Mouse (Mus musculus): Measurements from ENCODE around the gene Gm12258.
"Not testable (repeated sequence)": the region's sequence is repeated elsewhere in the genome, so short reads cannot be mapped to it uniquely, and the experiment has no call there.

The Gm12258 gene

GRCm38 (mm10) chr11:58846919-58847461 is at the start of gene Gm12258:
TSS of gene Gm12258 (plus strand) at chr11:58847158.
- DNase-seq, result peak; percentile 83

GRCm38 (mm10) chr11:58799747-58800146 is 47.2 kb upstream of the Gm12258 start:
- DNase-seq, result no peak

DNA sequence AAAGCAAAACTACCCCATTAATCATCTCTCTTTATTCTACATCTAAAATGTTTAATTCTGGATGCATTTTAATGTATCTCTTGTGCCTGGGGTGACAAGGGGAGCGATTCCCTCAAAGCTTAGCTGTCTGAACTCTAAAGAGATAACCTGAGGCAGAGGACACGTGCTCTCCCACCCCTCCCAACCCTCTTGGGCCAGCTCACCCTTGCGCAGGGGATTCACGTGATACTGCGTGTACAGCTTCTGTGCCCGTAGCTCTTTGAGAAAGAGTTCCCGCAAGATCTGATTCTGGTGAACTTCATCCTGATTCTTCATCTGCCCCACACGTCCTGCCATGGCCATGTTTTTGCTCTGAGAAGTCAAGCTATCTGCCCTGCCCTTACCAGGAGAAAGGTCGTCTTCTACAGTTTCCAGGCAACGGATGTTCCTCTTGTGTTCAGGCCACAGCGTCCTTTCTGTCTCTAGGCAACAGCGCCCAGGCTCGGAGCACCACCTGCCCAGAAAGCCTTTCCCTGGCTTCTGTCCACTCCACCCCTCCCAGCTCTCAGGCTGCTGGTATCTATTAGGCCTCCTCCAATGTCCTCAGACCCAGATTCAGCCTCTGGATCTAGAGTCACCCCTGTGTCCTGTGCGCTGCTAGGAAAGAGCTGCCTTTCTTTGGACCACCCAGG is 45.3 kb upstream of the Gm12258 start, which contains the start of gene Fam183b:
Fam183b (minus strand) TSS at position 403 of the 671 bp plus-strand sequence.
- DNase-seq, result no peak

GRCm38 (mm10) chr11:58803871-58804270 is 43.1 kb upstream of the Gm12258 start:
- no peak for DNase-seq

DNA sequence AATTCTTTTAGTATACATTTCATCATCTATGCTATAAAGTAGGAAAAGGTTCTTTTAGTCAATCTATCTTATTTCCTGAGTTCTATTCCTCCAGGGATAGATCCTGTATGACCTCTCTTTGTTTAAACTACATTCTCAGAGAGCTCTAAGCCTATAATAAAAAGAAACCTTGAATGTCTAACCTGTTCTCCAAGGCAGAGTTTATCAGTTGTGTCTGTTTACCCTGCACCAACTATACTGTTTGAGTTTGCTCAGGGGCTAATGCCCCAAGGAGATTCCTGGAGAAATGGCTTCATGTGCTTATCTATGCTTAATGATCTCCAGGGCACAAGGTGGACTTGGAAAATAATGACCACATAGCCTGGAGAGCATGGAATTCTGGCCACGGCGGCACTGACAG is 42.6 kb upstream of the Gm12258 start:
- DNase-seq, result no peak

GRCm38 (mm10) chr11:58812001-58812400 is 35.0 kb upstream of the Gm12258 start:
- no peak for DNase-seq

DNA sequence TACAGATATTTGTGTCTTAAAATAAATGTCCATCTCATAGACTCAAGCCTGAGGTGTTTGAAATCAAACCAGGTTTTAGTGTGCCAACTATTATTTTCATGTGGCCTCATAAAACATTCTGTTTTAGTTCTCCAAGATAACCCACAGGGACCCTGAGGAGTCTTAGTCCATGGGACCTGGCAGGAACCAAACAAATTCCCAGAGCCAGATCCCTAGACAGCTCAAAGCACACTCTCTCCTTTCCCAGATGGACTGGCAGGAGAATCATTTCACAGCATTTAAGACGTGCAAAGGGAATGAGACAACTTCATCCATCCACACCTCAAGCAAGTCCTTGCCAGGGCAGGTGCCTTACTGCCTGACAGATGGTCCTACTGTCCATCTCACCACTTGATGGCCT is 32.3 kb upstream of the Gm12258 start, which contains the start of gene Olfr313:
Olfr313 (plus strand) TSS at position 301 of the 400 bp plus-strand sequence.
- DNase-seq, result not testable (repeated sequence)

DNA sequence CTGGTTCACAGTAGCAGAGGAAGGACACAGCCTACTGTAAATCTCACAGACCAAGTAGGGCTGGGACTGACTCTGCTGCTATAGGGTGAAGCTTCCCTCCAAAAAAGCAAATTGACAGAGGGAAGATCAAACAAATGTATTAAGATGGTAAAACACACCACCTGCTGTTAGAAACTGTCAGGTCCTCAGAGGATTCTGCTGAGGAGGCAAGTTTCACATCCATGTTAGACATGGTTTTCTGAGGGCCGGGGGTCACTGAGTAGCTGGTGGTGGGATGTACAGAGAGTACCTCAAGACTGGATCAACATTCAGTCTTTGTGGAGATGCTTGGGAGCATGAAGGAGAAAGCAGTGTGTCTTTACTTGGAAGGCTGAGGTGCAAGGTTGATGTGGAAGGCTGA is 31.3 kb upstream of the Gm12258 start:
- DNase-seq, result no peak

- DNase-seq, result not testable (repeated sequence)
These were observed 18.0 kb upstream of the Gm12258 start, which contains the start of gene Olfr312 for GRCm38 (mm10) chr11:58828937-58829336. TSS of gene Olfr312 (plus strand) at chr11:58829237.

DNA sequence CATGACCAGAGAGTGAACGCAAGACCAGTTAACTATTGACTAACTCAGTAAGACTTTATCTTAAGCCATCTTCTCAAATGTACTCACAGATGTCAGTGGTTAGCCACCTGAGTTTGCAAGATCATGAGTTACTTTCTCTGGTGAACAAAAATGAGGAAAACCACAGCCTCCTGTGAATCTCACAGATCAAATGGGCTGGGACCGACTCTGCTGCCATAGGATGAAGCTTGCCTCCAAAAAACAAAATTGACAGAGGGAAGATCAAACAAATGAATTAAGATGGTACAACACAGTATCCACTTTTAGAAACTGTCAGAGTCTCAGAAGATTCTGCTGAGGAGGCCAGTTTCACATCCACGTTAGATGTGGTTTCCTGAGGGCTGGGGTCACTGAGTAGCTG is 17.2 kb upstream of the Gm12258 start:
- DNase-seq, result no peak

- DNase-seq, result not testable (repeated sequence)
These were observed 14.4 kb upstream of the Gm12258 start for GRCm38 (mm10) chr11:58832541-58832940.

DNA sequence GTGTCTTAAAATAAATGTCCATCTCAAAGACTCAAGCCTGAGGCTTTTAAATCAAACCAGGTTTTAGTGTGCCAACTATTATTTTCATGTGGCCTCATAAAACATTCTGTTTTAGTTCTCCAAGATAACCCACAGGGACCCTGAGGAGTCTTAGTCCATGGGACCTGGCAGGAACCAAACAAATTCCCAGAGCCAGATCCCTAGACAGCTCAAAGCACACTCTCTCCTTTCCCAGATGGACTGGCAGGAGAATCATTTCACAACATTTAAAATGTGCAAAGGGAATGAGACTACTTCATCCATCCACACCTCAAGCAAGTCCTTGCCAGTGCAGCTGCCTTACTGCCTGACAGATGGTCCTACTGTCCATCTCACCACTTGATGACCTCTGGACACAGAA is 8.0 kb upstream of the Gm12258 start, which contains the start of gene Olfr311:
Olfr311 (plus strand) TSS at position 301 of the 400 bp plus-strand sequence.
- DNase-seq, result not testable (repeated sequence)

DNA sequence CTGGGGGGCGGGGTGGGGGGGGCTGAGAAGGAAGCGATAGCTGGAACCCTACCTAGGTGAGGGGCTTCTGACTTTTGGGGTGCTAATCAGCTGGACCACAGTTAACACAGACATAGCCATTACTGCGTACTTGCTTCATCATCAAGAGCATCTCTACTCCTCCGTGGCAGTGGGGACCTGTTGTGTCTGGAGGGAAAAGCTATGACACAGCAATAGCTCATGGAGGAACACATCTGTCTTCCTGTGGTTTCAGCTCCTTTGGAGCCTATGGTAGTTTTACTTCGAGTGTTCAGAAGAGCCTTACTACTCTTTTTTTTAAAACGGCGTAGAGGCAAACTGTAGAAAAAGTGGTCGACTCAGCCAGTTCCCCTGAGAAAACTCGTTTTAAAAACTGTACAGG is 678 bp downstream of the Gm12258 start:
- DNase-seq, result no peak

DNA sequence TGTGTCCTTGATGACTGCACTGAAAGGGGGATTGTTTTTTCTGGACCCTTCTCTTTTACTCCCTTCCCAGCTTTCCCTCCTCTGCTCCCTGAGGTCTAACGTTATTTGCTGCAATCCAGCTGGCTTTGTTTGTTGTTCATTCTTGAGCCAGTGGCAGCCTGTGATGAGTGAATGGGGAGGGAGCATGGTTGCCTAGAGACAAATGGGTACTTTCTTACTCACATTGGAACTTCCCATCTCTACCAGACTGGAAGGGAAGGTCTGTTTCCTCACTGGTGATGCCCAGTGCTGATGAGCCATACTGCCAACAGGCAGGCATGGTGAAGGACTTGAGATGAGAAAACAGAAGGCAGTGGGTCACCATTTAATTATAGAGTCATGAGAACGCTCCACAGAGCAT is 2.8 kb downstream of the Gm12258 start:
- no peak for DNase-seq

GRCm38 (mm10) chr11:58860744-58861143 is 13.8 kb downstream of the Gm12258 start:
- DNase-seq, result no peak

DNA sequence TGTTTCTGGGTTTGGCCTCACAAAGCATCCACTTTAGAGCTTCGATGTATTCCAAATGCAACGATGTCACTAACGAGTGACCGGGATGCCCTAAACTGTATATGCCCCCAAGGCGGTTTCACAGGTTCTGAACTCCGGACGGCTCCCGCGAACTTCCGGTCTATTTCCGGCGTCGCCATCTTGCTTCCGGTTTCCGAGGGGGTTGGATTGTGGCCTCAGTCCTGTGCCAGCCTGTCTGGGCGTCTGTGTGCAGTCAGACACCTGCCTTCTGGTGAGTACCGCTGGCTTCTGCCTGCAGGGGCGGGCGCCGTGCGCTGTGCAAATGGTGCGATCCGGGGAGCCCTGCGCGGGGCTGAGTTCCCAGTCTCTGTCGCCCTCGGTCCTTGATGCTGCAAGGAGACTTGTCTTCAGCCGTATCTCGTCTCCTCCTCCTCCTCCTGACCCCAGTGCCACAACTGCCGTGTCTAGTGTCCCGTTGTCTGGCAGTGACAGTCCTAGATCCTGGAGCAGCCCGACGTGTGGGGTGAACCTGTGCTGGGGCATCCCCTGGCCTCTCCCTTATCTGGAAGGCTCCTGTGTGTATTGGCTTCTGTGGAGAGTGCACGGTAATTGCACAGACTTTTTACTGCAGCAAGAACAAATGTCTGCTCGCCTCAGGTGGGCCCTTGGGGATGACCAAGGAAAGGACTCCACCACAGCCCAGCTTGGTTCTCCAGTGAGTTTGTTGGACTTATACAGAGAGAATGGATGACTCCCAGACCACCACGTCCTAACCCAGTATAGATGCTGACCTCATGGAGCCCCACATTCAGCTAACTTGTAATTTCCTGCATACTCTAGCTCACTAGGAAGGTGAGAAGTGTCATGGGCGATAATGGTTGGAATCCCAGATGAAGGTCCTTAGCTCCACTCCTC is 20.3 kb downstream of the Gm12258 start, which contains the start of gene 2810021J22Rik:
2810021J22Rik (plus strand) TSS at position 178 of the 915 bp plus-strand sequence.
- DNase-seq, result peak; percentile 84

GRCm38 (mm10) chr11:58867954-58868330 is 21.0 kb downstream of the Gm12258 start:
- peak; percentile 10 for DNase-seq

- peak; percentile 23 for DNase-seq
These were observed 24.0 kb downstream of the Gm12258 start for GRCm38 (mm10) chr11:58870961-58871360.

DNA sequence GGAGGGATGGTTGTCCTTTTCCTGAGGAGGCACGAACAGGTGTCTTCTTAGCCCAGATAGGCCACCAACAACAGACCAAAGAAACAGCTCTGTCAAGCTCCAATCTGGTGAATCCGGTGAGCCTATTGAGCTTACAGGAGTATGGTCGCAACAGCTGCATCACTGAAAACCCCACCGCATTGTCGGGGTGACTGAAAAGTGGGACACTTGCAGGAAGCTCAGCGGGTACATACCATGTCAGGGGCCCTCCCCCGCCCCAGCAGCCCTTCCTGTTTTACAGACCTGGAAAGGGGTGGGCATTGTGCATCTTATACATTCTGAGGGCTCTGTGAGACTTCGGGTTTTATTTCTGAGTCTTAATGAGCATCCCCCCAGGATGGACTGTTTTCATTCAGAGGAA is 36.8 kb downstream of the Gm12258 start:
- no peak for DNase-seq

DNA sequence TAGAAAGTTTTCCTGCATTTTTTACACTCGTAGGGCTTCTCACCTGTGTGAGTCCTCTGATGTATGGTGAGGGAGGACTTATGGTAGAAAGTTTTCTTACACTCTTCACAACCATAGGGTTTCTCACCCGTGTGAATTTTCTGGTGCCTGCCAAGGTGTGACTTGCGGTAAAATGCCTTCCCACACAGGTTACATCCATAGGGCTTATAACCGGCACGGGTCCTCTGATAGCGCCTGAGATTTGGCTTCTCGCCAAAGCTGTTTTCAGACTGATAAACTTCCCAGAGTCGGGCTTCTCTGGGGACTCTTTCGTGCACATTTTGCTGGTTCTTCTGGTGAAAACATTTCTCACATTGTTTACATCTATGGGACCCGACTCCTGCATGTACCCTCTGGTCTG is 43.6 kb downstream of the Gm12258 start:
- DNase-seq, result no peak

DNA sequence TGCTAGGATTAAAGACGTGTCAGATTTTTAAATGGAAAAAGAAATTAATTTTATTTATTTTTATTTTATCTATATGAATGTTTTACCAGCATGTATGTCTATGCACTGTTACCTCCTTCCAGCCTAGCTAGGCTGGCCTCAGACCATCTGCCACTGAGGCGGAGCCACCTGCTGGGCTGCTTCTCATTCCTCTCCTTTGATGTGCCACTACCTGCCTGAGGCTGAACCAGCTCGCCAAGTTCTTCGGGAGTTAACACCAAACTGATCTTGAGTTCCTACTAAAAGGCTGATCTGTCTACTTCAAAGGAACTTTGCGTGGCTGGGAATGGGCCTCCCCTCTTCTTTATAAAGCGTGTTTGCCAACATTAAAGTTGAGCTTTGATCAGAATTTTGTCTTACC is 47.5 kb downstream of the Gm12258 start:
- DNase-seq, result no peak

GRCm38 (mm10) chr11:58897485-58897884 is 50.5 kb downstream of the Gm12258 start:
- no peak for DNase-seq

- no peak for DNase-seq
These were observed 54.1 kb downstream of the Gm12258 start for GRCm38 (mm10) chr11:58901080-58901479.

Measured in kidney, adult 18-20 months (tissue).